Mouse (Mus musculus): ENCODE measurements around the gene 1110002E22Rik.

DNA sequence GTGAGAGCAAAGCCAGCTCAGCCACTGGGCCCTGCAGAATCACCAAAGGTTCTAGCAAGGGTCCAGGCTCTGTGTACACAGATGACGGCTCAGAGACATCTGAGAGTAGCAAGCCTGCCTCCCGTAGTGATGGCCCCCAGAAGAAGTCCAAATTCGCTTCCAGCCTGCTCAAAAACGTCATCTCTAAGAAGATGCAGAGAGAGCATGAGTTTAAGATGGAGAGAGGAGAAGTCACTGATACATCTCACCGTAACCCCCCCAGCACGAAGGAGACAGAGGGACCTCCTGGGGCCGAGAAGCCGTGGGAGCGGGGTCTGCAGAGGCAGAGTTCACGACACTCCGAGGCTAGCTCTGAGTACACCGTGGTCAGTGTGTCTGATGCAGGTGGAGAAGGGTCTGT lies 2.4 kb downstream of the 1110002E22Rik start, which contains the start of gene Gm5105:
- TF ChIP-seq CTCF (IDR thresholded peaks at IDR 0.05; ENCODE audit: low read depth, low read length) (no peak), POLR2A (IDR thresholded peaks at IDR 0.05; ENCODE audit: borderline replicate concordance, low read depth, low read length) (no peak)
